Comparison of ENCODE assay signal across 7 mouse cellular contexts in genomic region chr10:26752929-26753567, GRCm38 (mm10). TPM values are rescaled to one million over a fixed set of nuclear protein-coding genes. Genes with fewer than 3 reads are reported as not detected.
A peak's percentile ranks its signal among the peaks of the same experiment; 100 is the strongest.
DNase-seq lines count a peak whose midpoint lies in the region; ATAC-seq and TF ChIP-seq lines count a peak whose summit lies in the region.

Gene Arhgap18 (plus strand): TSS chr10:26753421.

- no peak for TF ChIP-seq POLR2A in MEL (IDR thresholded peaks at IDR 0.05; ENCODE audit: control insufficient read depth in 1 of 2, insufficient read depth in 1 of 2, low read depth in 1 of 2, low read length in 2 of 2, poor library complexity in 1 of 2)

- H3ac ChIP-seq in C2C12 (ENCODE audit: control insufficient read depth, insufficient read length, low read depth) = no peak within 1 kb of the TSS

- H3K4me1 ChIP-seq in MEL (ENCODE audit: control insufficient read depth in 1 of 2, insufficient read depth in 2 of 2, low read length in 2 of 2) = peaks cover 4 to 29% of the 10 kb centered on the region in 2 experiments
- no peaks in the 10 kb centered on the region for H3K4me1 ChIP-seq in forebrain, embryonic 11.5 days (replicated peaks; ENCODE audit: control insufficient read depth, insufficient read depth, low read length)
- H3K4me1 ChIP-seq in midbrain, embryonic 16.5 days (ENCODE audit: control insufficient read depth, insufficient read depth, low read length) = peaks cover 5% of the 10 kb centered on the region

- peak; percentile 58 for ATAC-seq in forebrain, embryonic 11.5 days (replicated peaks; ENCODE audit: low FRiP score)
- peak; percentile 30 for ATAC-seq in inflammation-experienced regulatory T-cells, adult 6 months
- peak; percentile 69 for ATAC-seq in midbrain, embryonic 16.5 days

- H3K27me3 ChIP-seq in C2C12 (ENCODE audit: control insufficient read depth, insufficient read depth, insufficient read length) (no peaks in the 10 kb centered on the region), MEL (ENCODE audit: control insufficient read depth in 1 of 2, insufficient read depth in 2 of 2, low read length in 2 of 2) (no peaks in the 10 kb centered on the region)
- H3K27me3 ChIP-seq in forebrain, embryonic 11.5 days (ENCODE audit: control insufficient read depth, insufficient read depth, low read length) = no peaks in the 10 kb centered on the region
- H3K27me3 ChIP-seq in midbrain, embryonic 16.5 days (ENCODE audit: control insufficient read depth, insufficient read depth, low read depth, low read length) = no peaks in the 10 kb centered on the region

- H3K9ac ChIP-seq in MEL (ENCODE audit: control insufficient read depth, low read depth, low read length, poor library complexity, severe bottlenecking) = no peak within 1 kb of the TSS
- peak within 1 kb of the TSS; percentile 8; the same call in 1 of the 2 replicates for H3K9ac ChIP-seq in forebrain, embryonic 11.5 days (ENCODE audit: low read length)
- H3K9ac ChIP-seq in midbrain, embryonic 16.5 days (ENCODE audit: low read depth, low read length) = peak within 1 kb of the TSS; percentile 43; the same call in 1 of the 2 replicates

- H3K36me3 ChIP-seq in C2C12 (ENCODE audit: control insufficient read depth, insufficient read depth) (no peaks in the 10 kb centered on the region), MEL (ENCODE audit: control insufficient read depth in 1 of 2, insufficient read depth in 2 of 2, low read length in 2 of 2) (peaks cover 0 to 29% of the 10 kb centered on the region in 2 experiments; a peak in 2 of 4 replicates)
- H3K36me3 ChIP-seq in forebrain, embryonic 11.5 days (ENCODE audit: control insufficient read depth, insufficient read depth, low read length) = no peaks in the 10 kb centered on the region
- no peaks in the 10 kb centered on the region for H3K36me3 ChIP-seq in midbrain, embryonic 16.5 days (ENCODE audit: control insufficient read depth, insufficient read depth, low read length)

- peak within 1 kb of the TSS; percentile 13; the same call in 1 of the 2 replicates for H3K4me2 ChIP-seq in forebrain, embryonic 11.5 days (ENCODE audit: low read depth, low read length, severe bottlenecking)
- peak within 1 kb of the TSS; percentile 40 for H3K4me2 ChIP-seq in midbrain, embryonic 16.5 days (ENCODE audit: low read length)

- H3K79me2 ChIP-seq in C2C12 (ENCODE audit: control insufficient read depth, insufficient read depth) (no peaks in the 10 kb centered on the region), MEL (ENCODE audit: control insufficient read depth, insufficient read depth, low read length, poor library complexity) (no peaks in the 10 kb centered on the region)

- H3K9me3 ChIP-seq in MEL (replicated peaks; ENCODE audit: insufficient read depth, low read length) = no peaks in the 10 kb centered on the region
- H3K9me3 ChIP-seq in forebrain, embryonic 11.5 days (ENCODE audit: control insufficient read depth, low read length) = no peaks in the 10 kb centered on the region
- H3K9me3 ChIP-seq in midbrain, embryonic 16.5 days (replicated peaks; ENCODE audit: control insufficient read depth, low read length, poor library complexity, severe bottlenecking) = no peaks in the 10 kb centered on the region

- TF ChIP-seq CTCF in C2C12 (IDR thresholded peaks at IDR 0.05; ENCODE audit: control insufficient read depth, insufficient read depth, insufficient read length) (no peak), MEL (IDR thresholded peaks at IDR 0.05 in 2 of 3, conservative IDR thresholded peaks at IDR 0.05 in 1 of 3; ENCODE audit: control insufficient read depth in 1 of 3, insufficient read depth in 1 of 3, low read depth in 2 of 3, low read length in 3 of 3, poor library complexity in 1 of 3, severe bottlenecking in 1 of 3) (peak in 1 of 3 experiments; percentile 47; a peak in 2 of 6 replicates)

- peak; percentile 61 for TF ChIP-seq RAD21 in MEL (IDR thresholded peaks at IDR 0.05; ENCODE audit: low read depth, low read length)

- H3K79me3 ChIP-seq in C2C12 (ENCODE audit: low read depth) = no peaks in the 10 kb centered on the region

- 76% methylated on average over 11 of the region's 11 CpGs for WGBS in forebrain, embryonic 11.5 days
- 66% methylated on average over 11 of the region's 11 CpGs for WGBS in midbrain, embryonic 16.5 days

- H3K4me3 ChIP-seq in C2C12 (ENCODE audit: insufficient read depth, poor library complexity, severe bottlenecking) (no peak within 1 kb of the TSS), MEL (ENCODE audit: control insufficient read depth in 1 of 2, insufficient read depth in 1 of 2, low read depth in 2 of 2, low read length in 2 of 2) (no peak within 1 kb of the TSS)
- H3K4me3 ChIP-seq in forebrain, embryonic 11.5 days (ENCODE audit: low read depth, low read length) = no peak within 1 kb of the TSS
- H3K4me3 ChIP-seq in midbrain, embryonic 16.5 days (ENCODE audit: low read depth, low read length) = peak within 1 kb of the TSS; percentile 3; the same call in 1 of the 2 replicates

- no peak for TF ChIP-seq EP300 in MEL (IDR thresholded peaks at IDR 0.05; ENCODE audit: low read depth in 1 of 2, low read length in 2 of 2)

- peak; percentile 51 for DNase-seq in MEL (ENCODE audit: low read depth, low spot score)
- no peak for DNase-seq in forebrain, embryonic 11.5 days (ENCODE audit: low spot score)
- no peak for DNase-seq in urinary bladder, postnatal 14 days (ENCODE audit: low spot score)
- no peak for DNase-seq in cerebellum, postnatal 36 days

- no peak within 1 kb of the TSS for H3K27ac ChIP-seq in MEL (ENCODE audit: control insufficient read depth, low read depth, low read length)
- peak within 1 kb of the TSS; percentile 46; the same call in 1 of the 2 replicates for H3K27ac ChIP-seq in forebrain, embryonic 11.5 days (ENCODE audit: low read depth, low read length)
- peak within 1 kb of the TSS; percentile 86 for H3K27ac ChIP-seq in midbrain, embryonic 16.5 days (ENCODE audit: low read length)

TF ChIP-seq in C2C12, 6 proteins besides CTCF, POLR2A, EP300 and RAD21:
- TF ChIP-seq MYOG (IDR thresholded peaks at IDR 0.05; ENCODE audit: control insufficient read depth, extremely low read depth, insufficient read length) (no peak), USF1 (IDR thresholded peaks at IDR 0.05; ENCODE audit: low read depth) (no peak), CEBPB (IDR thresholded peaks at IDR 0.05; ENCODE audit: low read depth) (peak; percentile 1), MAX (IDR thresholded peaks at IDR 0.05) (no peak)
TF ChIP-seq in C2C12: peak in this region for 1.

TF ChIP-seq in MEL, 35 proteins besides CTCF, POLR2A, EP300 and RAD21 (continues in another document):
- no peak for TF ChIP-seq MYB (IDR thresholded peaks at IDR 0.05; ENCODE audit: low read depth, low read length)
- no peak for TF ChIP-seq NRF1 (IDR thresholded peaks at IDR 0.05; ENCODE audit: insufficient read depth, low read depth, low read length, poor library complexity, severe bottlenecking)
- TF ChIP-seq ELF1 (IDR thresholded peaks at IDR 0.05; ENCODE audit: low read depth, low read length) = no peak
- no peak for TF ChIP-seq MEF2A (IDR thresholded peaks at IDR 0.05; ENCODE audit: extremely low read depth, insufficient replicate concordance, low read depth, low read length, poor library complexity, severe bottlenecking)
- no peak for TF ChIP-seq POLR2AphosphoS2 (IDR thresholded peaks at IDR 0.05; ENCODE audit: low read length)
- no peak for TF ChIP-seq USF1 (IDR thresholded peaks at IDR 0.05; ENCODE audit: low read depth, low read length)
- TF ChIP-seq E2F4 (IDR thresholded peaks at IDR 0.05; ENCODE audit: borderline replicate concordance, low read depth, low read length) = no peak
- no peak for TF ChIP-seq UBTF (IDR thresholded peaks at IDR 0.05; ENCODE audit: borderline replicate concordance, insufficient read depth, low read depth, low read length)
- TF ChIP-seq TBP (IDR thresholded peaks at IDR 0.05; ENCODE audit: low read depth, low read length) = no peak
- no peak for TF ChIP-seq NELFE (IDR thresholded peaks at IDR 0.05; ENCODE audit: low read depth, low read length)
- no peak for TF ChIP-seq JUND (IDR thresholded peaks at IDR 0.05; ENCODE audit: low read depth, low read length)
- TF ChIP-seq POLR2AphosphoS5 (IDR thresholded peaks at IDR 0.05; ENCODE audit: borderline replicate concordance, low read depth, low read length) = no peak
- TF ChIP-seq MAZ (IDR thresholded peaks at IDR 0.05; ENCODE audit: low read depth, low read length) = no peak
- no peak for TF ChIP-seq GABPA (IDR thresholded peaks at IDR 0.05; ENCODE audit: low read depth, low read length)
- TF ChIP-seq HCFC1 (IDR thresholded peaks at IDR 0.05; ENCODE audit: low read depth, low read length) = 0 out of 2 replicates have a peak, but pooled peaks have one; percentile 21
- no peak for TF ChIP-seq BHLHE40 (IDR thresholded peaks at IDR 0.05; ENCODE audit: borderline replicate concordance, low read depth, low read length)
- TF ChIP-seq MAFK (IDR thresholded peaks at IDR 0.05; ENCODE audit: borderline replicate concordance, low read depth, low read length) = no peak
- no peak for TF ChIP-seq MAX (IDR thresholded peaks at IDR 0.05; ENCODE audit: low read length)
- no peak for TF ChIP-seq MYC (IDR thresholded peaks at IDR 0.05; ENCODE audit: low read depth, low read length)
- TF ChIP-seq SIN3A (IDR thresholded peaks at IDR 0.05; ENCODE audit: low read length) = no peak; the same call in 1 of the 2 replicates
- TF ChIP-seq RCOR1 (IDR thresholded peaks at IDR 0.05; ENCODE audit: low read depth, low read length) = no peak
- TF ChIP-seq CHD1 (IDR thresholded peaks at IDR 0.05; ENCODE audit: low read depth, low read length) = no peak
- TF ChIP-seq ZKSCAN1 (IDR thresholded peaks at IDR 0.05; ENCODE audit: low read depth, low read length) = peak; percentile 56; the same call in 1 of the 2 replicates
- peak; percentile 66 for TF ChIP-seq SMC3 (IDR thresholded peaks at IDR 0.05; ENCODE audit: low read depth, low read length)
- TF ChIP-seq KAT2A (conservative IDR thresholded peaks at IDR 0.05; ENCODE audit: low read depth, low read length) = no peak
- 0 out of 2 replicates have a peak, but pooled peaks have one; percentile 25 for TF ChIP-seq MXI1 (IDR thresholded peaks at IDR 0.05; ENCODE audit: low read depth, low read length)
- TF ChIP-seq ZC3H11A (IDR thresholded peaks at IDR 0.05; ENCODE audit: low read depth, low read length) = peak; percentile 63

RNA-seq across cellular contexts. Expression of gene Arhgap18, which starts in this region (rescaled TPM):
- polyA plus RNA-seq in C2C12 (2012; fragmentation: generic; extraction: Trizol) = 2.0 TPM
- 3.4 and 4.4 TPM in 2 replicates for total RNA-seq in MEL (2012; rRNA removed)
- 1 to 10 TPM in 1 of 2 experiments, not detected in 1; 4.4 TPM for polyA plus RNA-seq in MEL (2012; ENCODE audit: insufficient read depth in 1 of 2, insufficient read length in 2 of 2, low read depth in 1 of 2, low replicate concordance in 2 of 2, missing spikeins in 1 of 2)
- polyA plus RNA-seq in forebrain, embryonic 11.5 days (2014; fragmentation: Nextera tagmentation; extraction: Ambion mirVana) = 18.2 and 20.9 TPM in 2 replicates
- polyA plus RNA-seq in inflammation-experienced regulatory T-cells, adult 6 months (2017; shearing (Covaris generic)) = 10 to 100 TPM; 38.9 to 47.6 (median 41.2) TPM
- 13.9 and 14.7 TPM in 2 replicates for polyA plus RNA-seq in midbrain, embryonic 16.5 days (2015; fragmentation: Nextera tagmentation; extraction: Ambion mirVana)
